Mouse (Mus musculus) forebrain, embryonic 11.5 days (tissue): ENCODE measurements around the gene Tns4. TPM values are rescaled to one million over a fixed set of nuclear protein-coding genes. Genes with fewer than 3 reads are reported as not detected.

ENCODE experiments used
- ATAC-seq: fragments of 200-750 bp; cut with Nextera tagmentation; replicated peaks from 2 replicates; pipeline ENCODE4 v1.8.0; 2017; ENCODE audit warnings: moderate TSS enrichment; ENCODE audit not compliant: low FRiP score
- DNase-seq: peaks from one replicate; pipeline ENCODE4 v3.0.0-alpha.2; 2017; ENCODE audit warnings: low spot score
- H3K27ac ChIP-seq: fragments of 300-500 bp; sonication (generic); 2 replicates; pipeline ENCODE4 v1.5.1; 2014; ENCODE audit warnings: low read depth, low read length
- H3K27me3 ChIP-seq: fragments of 300-500 bp; sonication (generic); 2 replicates; pipeline ENCODE4 v1.6.1; 2014; ENCODE audit warnings: mild to moderate bottlenecking, low read length, mixed read lengths; ENCODE audit not compliant: control insufficient read depth, insufficient read depth
- H3K36me3 ChIP-seq: fragments of 300-500 bp; sonication (generic); 2 replicates; pipeline ENCODE4 v1.6.1; 2014; ENCODE audit warnings: mild to moderate bottlenecking, low read length, moderate library complexity, mixed read lengths; ENCODE audit not compliant: control insufficient read depth, insufficient read depth
- H3K4me1 ChIP-seq: fragments of 300-500 bp; sonication (generic); replicated peaks from 2 replicates; pipeline ENCODE4 v1.6.1; 2014; ENCODE audit warnings: low read length, mixed read lengths; ENCODE audit not compliant: control insufficient read depth, insufficient read depth
- H3K4me2 ChIP-seq: fragments of 300-500 bp; sonication (generic); 2 replicates; pipeline ENCODE4 v1.6.1; 2014; ENCODE audit warnings: low read depth, mild to moderate bottlenecking, low read length, moderate library complexity, mixed read lengths; ENCODE audit not compliant: severe bottlenecking
- H3K4me3 ChIP-seq: fragments of 300-500 bp; sonication (generic); 2 replicates; pipeline ENCODE4 v1.5.1; 2014; ENCODE audit warnings: low read depth, low read length
- H3K9ac ChIP-seq: fragments of 300-500 bp; sonication (generic); 2 replicates; pipeline ENCODE4 v1.6.1; 2014; ENCODE audit warnings: low read length
- H3K9me3 ChIP-seq: fragments of 300-500 bp; sonication (generic); 2 replicates; pipeline ENCODE4 v1.6.1; 2016; ENCODE audit warnings: low read length, mixed read lengths; ENCODE audit not compliant: control insufficient read depth
- WGBS: fragments of 180-500 bp; shearing (Covaris S2); extraction: QIAGEN DNeasy Blood & Tissue Kit; methylation state at CpG from one replicate; pipeline ENCODE4 v1.1.7; 2014; 5-methylcytosine and 5-hydroxymethylcytosine counted together
- polyA plus RNA-seq: library from polyadenylated mRNA; unstranded; fragments of >200 nt; fragmentation: Nextera tagmentation; extraction: Ambion mirVana; gene quantifications from 2 replicates; pipeline ENCODE4 v1.2.1, GENCODE M21; 2014

Tns4 gene
- polyA plus RNA-seq, 1 experiment from 2014 or later: 0.65 TPM

- Histone ChIP-seq H3K36me3 (no peaks in the 10 kb centered on the region), H3K9ac (peak overlapping the region; percentile 93), H3K27me3 (no peaks in the 10 kb centered on the region), H3K4me2 (peak overlapping the region; percentile 96), H3K4me1 (peaks cover 17% of the 10 kb centered on the region; the same call in 1 of the 2 replicates), H3K4me3 (peak overlapping the region; percentile 57), H3K9me3 (no peaks in the 10 kb centered on the region), H3K27ac (peak overlapping the region; percentile 82)
- no peak for DNase-seq
- no peak for ATAC-seq
- WGBS: 63% methylated on average over 16 of the region's 16 CpGs
Measured at GRCm38 (mm10) chr11:99041841-99042780, 47.0 kb downstream of the Tns4 start.

- Histone ChIP-seq H3K27ac (peak within 1 kb of the TSS; percentile 82), H3K4me3 (peak within 1 kb of the TSS; percentile 57), H3K36me3 (no peaks in the 10 kb centered on the region), H3K9ac (peak within 1 kb of the TSS; percentile 93), H3K4me1 (peaks cover 17% of the 10 kb centered on the region; the same call in 1 of the 2 replicates), H3K9me3 (no peaks in the 10 kb centered on the region), H3K27me3 (no peaks in the 10 kb centered on the region), H3K4me2 (peak within 1 kb of the TSS; percentile 96)
- DNase-seq: peak; percentile 89
- peak; percentile 82 for ATAC-seq
- under 1% methylated on average over 60 of the region's 63 CpGs for WGBS
Measured at GRCm38 (mm10) chr11:99041051-99041729, 47.9 kb downstream of the Tns4 start, which contains the start of gene Igfbp4. Igfbp4 (plus strand) TSS chr11:99041244.

- whole genome bisulfite sequencing: 2% methylated on average over 17 of the region's 17 CpGs
- H3K36me3 ChIP-seq: no peaks in the 10 kb centered on the region
- peaks cover 17% of the 10 kb centered on the region; the same call in 1 of the 2 replicates for H3K4me1 ChIP-seq
Measured at GRCm38 (mm10) chr11:99040346-99040974, 48.6 kb downstream of the Tns4 start.

DNA sequence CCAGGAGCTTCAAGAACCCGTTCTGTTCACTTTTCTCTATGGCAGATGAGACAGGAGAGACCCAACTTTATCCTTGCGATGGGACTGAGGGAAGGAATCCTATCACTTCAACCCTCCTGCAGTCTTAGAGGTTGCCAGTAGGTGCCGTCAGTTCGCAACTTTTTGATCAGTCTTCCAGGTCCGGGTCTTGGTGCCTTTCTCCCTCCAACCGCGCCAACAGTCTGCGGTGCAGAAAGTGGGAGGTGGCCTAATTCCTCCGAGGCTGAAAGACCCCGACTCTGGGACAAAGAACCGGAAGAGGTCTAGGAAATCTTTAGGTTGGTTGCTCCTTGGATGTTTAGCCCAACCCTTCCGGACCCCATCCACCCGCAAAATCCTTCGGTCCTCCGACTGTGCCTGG, 49.3 kb downstream of the Tns4 start:
- Histone ChIP-seq H3K4me1 (peaks cover 17% of the 10 kb centered on the region; the same call in 1 of the 2 replicates), H3K27me3 (no peaks in the 10 kb centered on the region), H3K4me2 (peak overlapping the region; percentile 96), H3K36me3 (no peaks in the 10 kb centered on the region), H3K4me3 (peak overlapping the region; percentile 57), H3K9ac (peak overlapping the region; percentile 93), H3K27ac (peak overlapping the region; percentile 82), H3K9me3 (no peaks in the 10 kb centered on the region)
- ATAC-seq (peak; percentile 85), DNase-seq (peak; percentile 92)
- under 1% methylated on average over 15 of the region's 15 CpGs for whole genome bisulfite sequencing

More at GRCm38 (mm10) chr11:99040346-99040974, 48.6 kb downstream of the Tns4 start:
- ATAC-seq (peak; percentile 42), DNase-seq (peak; percentile 79)
- no peaks in the 10 kb centered on the region for H3K9me3 ChIP-seq
- peak overlapping the region; percentile 93 for H3K9ac ChIP-seq
- H3K27me3 ChIP-seq: no peaks in the 10 kb centered on the region
- H3K4me2 ChIP-seq: peak overlapping the region; percentile 96
- peak overlapping the region; percentile 57 for H3K4me3 ChIP-seq
- H3K27ac ChIP-seq: peak overlapping the region; percentile 82

GRCm38 (mm10) chr11:99036254-99036653, 52.9 kb downstream of the Tns4 start:
- Histone ChIP-seq H3K27ac (no peak overlapping the region), H3K27me3 (no peaks in the 10 kb centered on the region), H3K36me3 (no peaks in the 10 kb centered on the region), H3K4me2 (no peak overlapping the region), H3K9ac (no peak overlapping the region; the same call in 1 of the 2 replicates), H3K9me3 (no peaks in the 10 kb centered on the region), H3K4me3 (no peak overlapping the region), H3K4me1 (peaks cover 3% of the 10 kb centered on the region; the same call in 1 of the 2 replicates)
- ATAC-seq (no peak), DNase-seq (no peak)
- 86% methylated on average over 6 of the region's 6 CpGs for WGBS

DNA sequence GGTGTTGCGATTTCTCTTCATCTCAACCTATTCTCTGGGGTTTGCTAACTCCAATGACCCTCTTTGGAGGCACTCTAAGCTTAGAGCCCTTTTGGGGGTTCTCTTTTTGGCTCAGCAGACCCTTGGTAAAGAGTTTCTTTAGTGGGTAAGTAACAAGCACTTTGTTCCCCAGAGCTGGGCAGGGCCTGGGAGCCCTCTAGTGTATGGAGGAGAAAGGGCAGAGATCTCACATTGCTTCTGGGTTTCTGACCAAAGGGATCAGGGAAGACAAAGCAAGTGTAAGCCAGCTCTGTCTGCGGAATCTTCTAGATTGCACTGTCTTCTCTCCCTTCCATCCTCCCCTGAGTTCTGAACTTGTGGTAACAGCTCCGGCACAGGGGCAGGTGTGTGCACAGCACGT, 53.8 kb downstream of the Tns4 start:
- H3K27ac ChIP-seq: no peak overlapping the region
- DNase-seq (no peak), ATAC-seq (no peak)
- no peak overlapping the region for H3K4me3 ChIP-seq
- H3K9me3 ChIP-seq: no peaks in the 10 kb centered on the region
- no peaks in the 10 kb centered on the region for H3K36me3 ChIP-seq
- H3K9ac ChIP-seq: no peak overlapping the region
- H3K4me1 ChIP-seq: no peaks in the 10 kb centered on the region
- H3K4me2 ChIP-seq: no peak overlapping the region
- H3K27me3 ChIP-seq: no peaks in the 10 kb centered on the region
- 72% methylated on average over 4 of the region's 4 CpGs for WGBS

GRCm38 (mm10) chr11:99026899-99027440, 62.1 kb downstream of the Tns4 start:
- no peak for ATAC-seq
- 87% methylated on average over 12 of the region's 12 CpGs for WGBS

DNA sequence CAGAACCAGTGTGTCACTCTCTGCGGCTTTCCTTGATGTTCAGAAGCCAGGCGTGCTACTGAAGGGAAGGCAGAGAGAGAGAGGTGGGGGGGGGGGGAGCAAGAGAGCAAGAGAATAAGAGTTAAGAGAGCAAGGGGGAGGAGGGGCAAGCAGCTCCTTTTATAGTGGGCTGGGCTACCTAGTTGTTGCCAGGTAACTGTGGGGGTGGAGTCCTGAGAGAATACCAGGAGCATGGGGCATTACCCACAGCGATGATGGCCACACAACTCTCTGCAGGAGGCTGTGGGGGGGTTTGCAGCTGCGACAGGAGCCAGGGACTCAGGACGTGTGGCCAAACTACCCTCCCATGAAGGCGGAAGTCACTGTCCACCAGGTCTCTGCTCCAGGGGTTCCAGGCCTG, 63.2 kb downstream of the Tns4 start:
- WGBS: 92% methylated on average over 6 of the region's 6 CpGs
- H3K36me3 ChIP-seq: peaks cover 1% of the 10 kb centered on the region; the same call in 1 of the 2 replicates
- no peak for ATAC-seq
- H3K4me2 ChIP-seq: no peak overlapping the region
- no peaks in the 10 kb centered on the region for H3K27me3 ChIP-seq
- no peak overlapping the region for H3K4me3 ChIP-seq
- no peaks in the 10 kb centered on the region for H3K9me3 ChIP-seq
- no peak overlapping the region for H3K9ac ChIP-seq
- DNase-seq: no peak
- H3K27ac ChIP-seq: no peak overlapping the region
- no peaks in the 10 kb centered on the region for H3K4me1 ChIP-seq

More at GRCm38 (mm10) chr11:99026899-99027440, 62.1 kb downstream of the Tns4 start:
- Histone ChIP-seq H3K4me1 (no peaks in the 10 kb centered on the region), H3K9ac (no peak overlapping the region), H3K9me3 (no peaks in the 10 kb centered on the region), H3K4me3 (no peak overlapping the region), H3K4me2 (no peak overlapping the region), H3K36me3 (no peaks in the 10 kb centered on the region; the same call in 1 of the 2 replicates), H3K27me3 (no peaks in the 10 kb centered on the region), H3K27ac (no peak overlapping the region)
- no peak for DNase-seq
